Mouse (Mus musculus) hindlimb bud, embryonic 11.5 days (tissue): ENCODE results near the gene Kel.

Source experiments
- DNase-seq: peaks from one replicate; pipeline ENCODE4 v3.0.0-alpha.2; 2012; ENCODE audit warnings: low read depth, low spot score; ENCODE audit errors: extremely low spot score

Gene Kel

DNA sequence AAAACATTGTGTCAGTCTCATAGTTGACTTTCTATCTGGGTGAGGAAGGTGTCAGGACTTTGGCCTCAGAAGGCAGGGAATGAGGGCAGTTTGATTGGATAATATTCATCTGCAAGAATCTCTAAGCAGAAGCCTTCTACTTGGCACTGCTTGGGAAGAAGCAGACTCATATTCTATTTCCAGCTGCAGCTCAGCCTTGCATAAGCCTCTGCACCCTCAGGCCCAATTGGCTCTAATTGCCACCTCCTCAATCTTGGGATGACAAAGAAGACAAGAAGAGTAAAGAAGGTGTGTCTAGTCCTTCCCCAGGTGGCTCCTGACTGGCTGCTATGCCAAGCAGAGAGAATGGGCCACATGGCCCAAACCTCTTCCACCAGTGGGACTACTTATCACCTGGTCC lies 57.5 kb downstream of the Kel start:
- DNase-seq: no peak

DNA sequence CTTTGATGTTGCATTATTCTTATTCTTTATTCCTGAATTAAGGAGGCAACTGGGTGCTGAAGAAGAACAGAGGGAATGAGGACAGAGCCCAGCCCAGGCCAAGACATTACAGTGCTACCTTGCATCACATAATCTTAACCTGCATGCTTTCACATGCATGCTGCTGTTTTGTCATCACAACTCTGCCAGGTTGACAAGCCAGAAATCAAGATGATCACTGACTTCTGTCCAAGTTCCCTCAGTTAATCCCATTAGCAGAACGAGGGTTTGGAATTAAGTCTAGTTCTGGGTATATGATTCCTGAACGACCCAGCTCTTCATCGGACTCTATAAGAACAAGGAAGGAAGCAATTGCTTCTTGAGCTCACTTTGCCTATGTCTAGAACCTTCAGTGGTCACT lies 57.9 kb downstream of the Kel start:
- no peak for DNase-seq

DNA sequence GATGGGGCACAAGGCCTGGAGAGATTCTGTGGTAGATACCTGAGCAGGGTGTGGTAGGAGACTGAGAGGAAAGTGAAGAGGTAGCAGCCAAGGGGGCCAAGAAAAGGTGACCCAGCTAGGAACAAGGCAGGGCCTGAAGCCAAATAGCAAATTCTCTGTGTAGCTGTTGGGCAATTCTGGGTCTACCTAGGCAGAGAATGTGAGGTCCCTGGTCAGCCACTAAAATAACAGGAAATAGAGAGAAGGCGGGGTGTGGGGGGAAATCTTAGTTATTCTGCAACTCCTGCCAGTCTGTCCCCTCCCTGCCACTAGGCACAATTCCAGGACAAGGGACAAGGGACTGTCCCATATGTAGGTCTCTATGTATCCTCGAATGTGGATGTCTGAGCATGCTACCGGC lies 60.9 kb downstream of the Kel start:
- DNase-seq: no peak

DNA sequence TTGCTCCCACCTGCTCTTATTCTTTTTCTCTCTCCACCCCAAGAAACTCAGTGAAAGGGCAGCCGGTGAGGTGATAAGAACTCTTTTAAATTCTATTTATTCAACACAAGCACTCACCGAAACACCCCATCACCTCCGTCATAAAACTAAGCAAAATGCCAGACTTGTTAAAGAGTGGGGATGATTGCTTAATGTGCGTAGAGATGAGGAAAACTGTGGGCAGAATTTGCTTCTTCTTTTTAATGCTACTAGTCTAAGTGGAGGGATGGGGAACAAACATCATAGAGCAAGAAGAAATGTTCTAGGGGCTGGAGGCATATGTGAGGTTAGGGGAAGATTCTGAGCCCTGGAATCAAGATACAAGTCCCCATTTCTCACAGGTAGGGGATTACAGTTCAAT lies 61.4 kb downstream of the Kel start:
- DNase-seq: no peak

DNA sequence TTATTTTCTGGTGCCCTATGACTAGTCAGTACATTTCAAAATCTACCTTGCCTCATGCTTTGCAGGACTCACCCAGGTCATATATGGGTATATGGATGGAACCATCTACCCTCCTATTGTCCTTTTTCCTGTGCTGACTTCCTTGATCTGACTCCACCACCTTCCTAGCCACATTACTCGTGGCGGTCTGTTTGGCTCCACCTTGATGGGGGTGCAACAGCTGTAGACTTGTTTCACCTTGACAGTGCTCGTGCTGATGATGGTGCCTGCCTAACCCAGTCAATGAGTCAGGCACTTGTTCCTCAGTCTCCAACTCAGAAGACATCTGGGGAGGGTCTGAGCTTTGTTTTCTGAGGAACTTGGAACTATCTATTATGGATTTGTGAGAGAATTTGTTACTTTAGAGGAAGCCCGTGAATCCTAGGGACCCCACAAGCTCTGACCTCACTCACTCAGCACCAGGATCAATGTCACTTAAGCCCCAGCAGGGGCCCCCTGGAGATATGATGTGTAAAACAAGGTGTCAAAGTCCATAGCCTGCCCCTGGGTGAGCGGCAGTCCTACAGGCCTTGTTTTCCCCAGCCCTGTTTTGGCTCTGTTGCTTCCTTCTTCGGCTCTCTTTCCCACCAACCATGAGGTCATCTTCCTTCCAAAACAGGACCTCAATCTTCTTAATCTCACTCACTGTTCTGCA lies 62.8 kb downstream of the Kel start:
- no peak for DNase-seq

DNA sequence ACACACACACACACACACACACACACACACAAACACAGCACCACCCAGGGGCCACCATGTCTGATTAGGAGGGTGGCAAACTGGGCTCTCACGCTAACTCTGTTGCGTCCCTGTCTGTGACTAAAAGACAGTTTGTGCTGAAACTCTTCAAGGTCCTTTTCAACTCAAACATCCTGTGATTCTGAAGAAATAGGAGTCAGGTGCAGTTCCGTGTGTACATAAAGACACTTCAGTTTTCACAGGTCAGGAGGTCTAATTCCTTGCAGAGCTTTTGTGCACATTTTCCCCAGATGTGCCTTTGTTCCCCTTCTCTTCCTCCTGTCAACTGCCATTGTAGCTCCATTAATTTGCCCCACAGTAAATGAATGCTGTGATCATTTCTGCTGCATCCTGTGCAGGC lies 63.7 kb downstream of the Kel start:
- no peak for DNase-seq

DNA sequence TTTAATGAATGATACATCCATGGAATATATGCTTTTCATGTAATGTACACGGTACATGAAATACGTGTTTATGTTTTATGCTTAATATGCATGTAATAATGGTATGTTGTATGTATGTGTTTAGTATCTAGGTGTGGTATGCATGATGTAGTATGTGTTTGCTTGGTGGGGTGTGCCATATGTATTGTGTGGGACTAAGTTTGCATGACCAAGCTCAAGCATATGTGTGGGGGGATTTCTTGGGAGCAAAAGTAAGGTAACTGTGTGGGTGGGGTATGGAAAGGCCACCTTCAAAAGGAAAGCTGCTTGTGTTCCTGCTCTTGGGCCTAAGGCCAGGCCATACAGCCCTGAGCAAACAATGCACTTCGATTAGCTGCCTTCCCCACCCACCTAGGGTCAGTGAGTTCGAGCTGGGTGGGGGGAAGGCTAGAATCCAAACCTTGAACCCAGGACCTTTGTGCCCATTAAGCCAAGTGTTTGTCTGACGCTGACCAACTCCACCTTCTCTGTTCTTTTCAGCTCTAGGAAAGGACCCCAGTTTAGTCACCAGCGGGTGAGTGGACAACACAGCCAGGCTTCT lies 66.1 kb downstream of the Kel start:
- DNase-seq: no peak

DNA sequence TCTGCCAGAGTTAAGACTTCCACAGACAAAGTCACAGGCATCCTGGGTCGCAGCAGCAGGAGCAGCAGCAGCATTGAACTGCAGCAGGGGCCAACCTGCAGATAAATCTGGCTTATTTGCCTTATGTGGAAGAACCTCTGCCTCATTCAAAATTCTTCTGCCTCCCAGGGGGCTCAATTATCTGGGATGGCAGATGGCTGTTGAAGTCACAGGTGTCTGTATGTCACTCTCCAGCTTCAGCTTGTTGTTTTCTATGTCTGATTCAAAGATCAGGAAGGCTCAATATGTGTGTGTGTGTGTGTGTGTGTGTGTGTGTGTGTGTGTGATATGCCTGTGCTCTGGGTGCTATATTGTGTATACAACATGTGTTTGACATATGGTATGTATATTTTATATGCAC lies 66.7 kb downstream of the Kel start:
- DNase-seq: no peak
